Mouse (Mus musculus) gastrocnemius, adult 8-10 months (tissue): ENCODE data around the gene Evi2b. TPM values are rescaled to one million over a fixed set of nuclear protein-coding genes. Genes with fewer than 3 reads are reported as not detected.

Source experiments
- DNase-seq, 2 experiments: peaks; one replicate each; pipeline ENCODE4 v3.0.0; 2022; ENCODE audit warnings: low spot score in 2 of 2
- total RNA-seq, 4 experiments: library from RNA; stranded (reverse); gene quantifications; 2 replicates each; pipeline ENCODE4 v1.2.4; 2022

Gene Evi2b
- total RNA-seq, 4 experiments from 2014 or later: 0.27 to 0.45 (median 0.39) TPM; not detected in 1

- no peak for DNase-seq
Observed at GRCm38 (mm10) chr11:79522944-79523343, 618 bp downstream of the Evi2b start.

DNA sequence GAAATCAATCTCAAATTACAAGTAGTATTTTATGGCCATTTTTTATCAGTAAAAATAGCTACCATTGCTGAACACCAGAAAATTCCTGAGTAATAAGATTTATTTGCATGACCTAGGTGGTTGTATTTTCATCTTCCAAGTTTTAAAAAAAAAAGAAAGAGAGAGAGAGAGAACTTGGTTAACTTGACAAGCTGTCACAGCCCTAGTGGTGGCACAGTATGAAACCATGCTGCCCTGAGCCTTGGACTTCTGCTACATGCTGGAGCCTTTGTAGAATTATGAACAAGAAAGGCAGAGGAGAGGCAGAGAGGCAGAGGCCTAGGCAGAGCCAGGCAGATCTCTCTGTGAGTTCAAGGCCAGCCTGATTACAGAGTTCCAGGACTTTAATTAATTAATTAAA lies 1.6 kb downstream of the Evi2b start:
- DNase-seq: no peak

- DNase-seq: no peak
Observed at GRCm38 (mm10) chr11:79520772-79521171, 2.8 kb downstream of the Evi2b start.

- no peak for DNase-seq
Observed at GRCm38 (mm10) chr11:79519878-79520291, 3.7 kb downstream of the Evi2b start.

DNA sequence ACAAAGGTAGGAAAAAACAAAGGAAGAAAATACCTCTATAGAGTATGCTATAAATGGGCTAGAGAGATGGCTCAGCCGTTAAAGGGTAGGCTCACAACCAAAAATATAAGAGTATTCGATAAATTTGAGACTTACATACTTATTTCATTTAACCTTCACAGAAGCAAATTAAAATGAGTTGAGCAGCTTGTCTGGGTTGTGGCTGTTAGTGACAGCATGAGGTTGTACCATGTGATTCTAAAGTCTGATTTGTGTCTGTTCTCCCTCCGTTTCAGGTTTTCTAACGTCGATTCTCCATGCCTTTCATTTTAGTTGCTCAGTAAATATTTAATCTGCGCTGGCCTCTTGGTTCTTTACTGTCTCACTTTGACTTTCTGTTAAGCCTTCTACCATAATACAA lies 4.3 kb downstream of the Evi2b start:
- DNase-seq: no peak

DNA sequence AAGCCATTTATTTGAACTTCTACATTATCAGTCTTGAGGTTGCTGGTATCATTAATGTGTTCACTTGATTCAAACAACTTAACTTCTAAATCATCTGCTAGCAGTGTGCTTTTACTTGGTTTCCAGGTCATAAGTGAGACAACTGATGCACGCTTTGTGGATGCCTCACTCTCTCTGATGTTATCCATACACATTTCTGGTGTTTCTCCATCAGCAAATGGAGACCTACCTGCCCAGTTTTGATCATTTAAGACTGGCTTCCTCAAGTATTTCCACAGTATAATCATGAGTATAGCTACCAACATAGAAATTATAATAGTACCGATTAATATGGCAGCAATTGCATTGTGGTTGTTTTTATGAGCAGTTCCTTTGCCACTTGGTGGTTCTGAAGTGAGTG lies 7.8 kb downstream of the Evi2b start:
- no peak for DNase-seq

DNA sequence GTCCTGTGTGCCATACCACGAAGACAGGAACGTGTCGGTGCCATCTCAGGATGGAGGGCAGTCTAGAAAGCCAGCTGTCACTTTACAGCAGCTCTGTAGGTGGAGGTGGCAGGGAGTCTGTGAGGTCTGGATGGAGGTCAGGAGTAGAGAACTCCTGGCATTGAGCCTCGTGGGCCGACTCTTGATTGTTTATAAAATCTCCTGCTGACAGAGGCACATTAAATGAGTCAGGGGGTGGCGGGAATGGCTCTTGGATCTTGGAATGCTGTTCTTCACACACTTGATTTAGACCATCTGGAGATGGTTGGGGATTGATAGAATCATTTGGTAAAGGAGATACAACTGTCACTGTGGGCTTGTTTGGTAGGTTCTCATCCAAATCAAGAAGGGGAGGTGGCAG lies 8.2 kb downstream of the Evi2b start:
- DNase-seq: no peak

- DNase-seq: no peak
Observed at GRCm38 (mm10) chr11:79511970-79512369, 11.6 kb downstream of the Evi2b start.

DNA sequence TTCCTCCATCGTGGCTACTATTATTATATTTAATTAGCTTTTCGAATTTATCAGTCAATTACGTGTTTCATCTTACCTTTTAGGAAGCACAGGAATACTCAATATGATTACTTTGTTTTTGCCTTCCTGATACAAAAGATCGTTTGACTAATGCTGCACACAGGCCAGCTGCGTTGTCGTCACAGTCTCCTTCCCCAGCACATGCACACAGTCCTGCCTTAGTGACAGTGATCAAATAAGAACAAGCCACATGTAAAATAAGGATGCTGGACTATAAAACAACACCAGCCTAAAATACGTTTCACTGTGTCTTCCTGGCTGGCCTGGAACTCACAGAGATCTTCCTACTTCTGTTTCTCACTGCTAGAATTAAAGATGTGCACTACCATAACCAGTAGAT lies 19.1 kb downstream of the Evi2b start:
- DNase-seq: no peak

DNA sequence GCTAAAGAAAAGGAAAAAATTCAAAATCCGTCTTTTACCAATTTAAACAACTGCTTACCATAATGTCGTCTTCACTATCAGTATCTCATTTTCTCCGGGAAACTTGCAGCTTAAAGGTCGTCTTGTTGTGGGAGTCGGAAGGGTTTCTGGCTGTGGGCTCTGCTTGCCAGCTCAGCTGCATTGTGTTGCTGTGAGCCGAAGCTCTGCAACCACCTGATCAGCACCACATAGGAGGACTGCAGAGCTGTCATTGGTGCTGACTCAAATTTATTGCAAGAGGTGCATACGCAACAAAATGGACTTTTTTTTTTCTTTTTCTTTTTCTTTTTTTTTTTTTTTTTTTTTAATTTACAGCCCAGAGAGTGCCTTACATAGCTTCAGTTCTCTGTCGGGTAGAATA lies 19.7 kb downstream of the Evi2b start, which contains the start of gene Omg:
Gene Omg, minus strand, starts transcription at position 240 of the 400 bp plus-strand sequence.
- DNase-seq: no peak

DNA sequence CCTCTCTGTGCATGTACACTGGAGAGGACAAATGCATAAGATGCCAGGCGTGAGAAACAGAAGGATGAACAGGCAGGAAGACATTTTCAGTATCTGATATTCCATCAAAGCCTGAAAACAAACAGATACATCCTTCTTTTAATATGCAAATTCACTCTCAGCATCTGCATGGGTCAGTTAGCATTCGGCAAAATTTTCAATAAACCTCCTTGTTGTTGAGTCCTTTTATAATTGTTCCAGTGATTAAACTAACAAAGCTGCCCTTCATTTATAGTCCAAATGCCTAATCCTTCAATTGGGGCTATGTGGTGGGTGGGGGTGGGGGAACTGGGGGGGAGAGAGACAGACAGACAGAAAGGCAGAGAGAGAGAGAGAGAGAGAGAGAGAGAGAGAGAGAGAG lies 20.6 kb downstream of the Evi2b start:
- DNase-seq: no peak

- no peak for DNase-seq
Observed at GRCm38 (mm10) chr11:79494976-79495800, 28.4 kb downstream of the Evi2b start.

GRCm38 (mm10) chr11:79484721-79485120 lies 38.8 kb downstream of the Evi2b start:
- DNase-seq: no peak

- DNase-seq: no peak
Observed at GRCm38 (mm10) chr11:79483876-79484528, 39.6 kb downstream of the Evi2b start.

GRCm38 (mm10) chr11:79483392-79483791 lies 40.2 kb downstream of the Evi2b start:
- DNase-seq: no peak

- no peak for DNase-seq
Observed at GRCm38 (mm10) chr11:79468097-79468496, 55.5 kb downstream of the Evi2b start.

Other genes starting within 250 kb of the Evi2b start
- under 1 TPM in 1 of 4 experiments, not detected in 3; 0.46 TPM for gene Gm9964, start 226.9 kb downstream of the Evi2b start, total RNA-seq
- gene Nf1, start 184.1 kb downstream of the Evi2b start, total RNA-seq: 10 to 100 TPM; 13.8 to 17.5 (median 16.6) TPM
- not detected for gene Omg, start 19.7 kb downstream of the Evi2b start, total RNA-seq
- under 1 TPM in 1 of 4 experiments, not detected in 3; 0.19 TPM for gene Evi2, start 6.8 kb upstream of the Evi2b start, total RNA-seq
- gene Evi2a, start 6.8 kb upstream of the Evi2b start, total RNA-seq: 1 to 10 TPM; 1.8 to 6.6 (median 5.6) TPM
- under 1 TPM; 0.10 to 0.81 (median 0.28) TPM for gene Rab11fip4, start 67.5 kb upstream of the Evi2b start, total RNA-seq